Mouse (Mus musculus) midbrain, embryonic 13.5 days (tissue): ENCODE data around the gene Lefty2. TPM values are rescaled to one million over a fixed set of nuclear protein-coding genes. Genes with fewer than 3 reads are reported as not detected.

Experiments used
- ATAC-seq: fragments of 200-750 bp; cut with Nextera tagmentation; 2 replicates; pipeline ENCODE4 v1.8.0; 2017; ENCODE audit warnings: mild to moderate bottlenecking, moderate TSS enrichment, moderate library complexity
- H3K27ac ChIP-seq: fragments of 300-500 bp; sonication (generic); 2 replicates; pipeline ENCODE4 v1.5.1; 2015; ENCODE audit warnings: inconsistent platforms, mild to moderate bottlenecking, moderate library complexity
- H3K27me3 ChIP-seq: fragments of 300-500 bp; sonication (generic); 2 replicates; pipeline ENCODE4 v1.6.1; 2015; ENCODE audit warnings: mild to moderate bottlenecking, inconsistent platforms
- H3K36me3 ChIP-seq: fragments of 300-500 bp; sonication (generic); 2 replicates; pipeline ENCODE4 v1.6.1; 2015; ENCODE audit warnings: mild to moderate bottlenecking, inconsistent platforms
- H3K4me1 ChIP-seq: fragments of 300-500 bp; sonication (generic); replicated peaks from 2 replicates; pipeline ENCODE4 v1.6.1; 2015; ENCODE audit warnings: inconsistent platforms
- H3K4me2 ChIP-seq: fragments of 300-500 bp; sonication (generic); replicated peaks from 2 replicates; pipeline ENCODE4 v1.6.1; 2015; ENCODE audit warnings: moderate library complexity, mild to moderate bottlenecking, inconsistent platforms
- H3K4me3 ChIP-seq: fragments of 300-500 bp; sonication (generic); replicated peaks from 2 replicates; pipeline ENCODE4 v1.5.1; 2015; ENCODE audit warnings: mild to moderate bottlenecking, inconsistent platforms
- H3K9ac ChIP-seq: fragments of 300-500 bp; sonication (generic); replicated peaks from 2 replicates; pipeline ENCODE4 v1.6.1; 2015; ENCODE audit warnings: mild to moderate bottlenecking, inconsistent platforms
- H3K9me3 ChIP-seq: fragments of 300-500 bp; sonication (generic); 2 replicates; pipeline ENCODE4 v1.6.1; 2016; ENCODE audit warnings: mild to moderate bottlenecking, inconsistent platforms
- WGBS: fragments of 180-500 bp; shearing (Covaris S2); methylation state at CpG from one replicate; pipeline ENCODE4 v1.1.7; 2015; 5-methylcytosine and 5-hydroxymethylcytosine counted together
- polyA plus RNA-seq: library from polyadenylated mRNA; unstranded; fragments of >200 nt; fragmentation: Nextera tagmentation; extraction: Ambion mirVana; gene quantifications from 2 replicates; pipeline ENCODE4 v1.2.1, GENCODE M21; 2015

The Lefty2 gene
- polyA plus RNA-seq, 1 experiment from 2014 or later: 0.31 TPM

DNA sequence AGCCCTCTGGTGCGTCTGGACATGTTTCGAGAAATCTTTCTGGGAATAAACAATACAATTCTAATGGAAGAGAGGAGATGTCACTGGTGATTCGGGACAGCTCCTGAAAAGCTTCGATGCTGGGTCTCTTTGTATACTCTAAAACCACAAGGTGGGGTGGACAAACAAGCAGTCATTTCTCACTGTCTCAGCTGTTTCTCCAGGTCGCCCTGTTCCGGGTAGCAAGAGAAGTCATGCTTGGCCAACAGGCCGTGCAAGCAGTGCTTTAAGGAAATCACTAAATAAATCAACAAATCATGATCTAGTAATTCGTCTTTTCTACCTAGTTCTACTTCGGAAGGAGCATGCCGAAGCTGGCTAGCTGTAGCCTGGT lies 10.7 kb downstream of the Lefty2 start:
- ATAC-seq: 0 out of 2 replicates have a peak, but pooled peaks have one; percentile 4
- Histone ChIP-seq H3K27ac (no peak overlapping the region), H3K9ac (peak overlapping the region; percentile 51), H3K4me2 (peak overlapping the region; percentile 91), H3K4me3 (peak overlapping the region; percentile 83), H3K9me3 (no peaks in the 10 kb centered on the region), H3K4me1 (peaks cover 24% of the 10 kb centered on the region), H3K27me3 (no peaks in the 10 kb centered on the region), H3K36me3 (peaks cover 29% of the 10 kb centered on the region)
- 38% methylated on average over 10 of the region's 10 CpGs for WGBS

DNA sequence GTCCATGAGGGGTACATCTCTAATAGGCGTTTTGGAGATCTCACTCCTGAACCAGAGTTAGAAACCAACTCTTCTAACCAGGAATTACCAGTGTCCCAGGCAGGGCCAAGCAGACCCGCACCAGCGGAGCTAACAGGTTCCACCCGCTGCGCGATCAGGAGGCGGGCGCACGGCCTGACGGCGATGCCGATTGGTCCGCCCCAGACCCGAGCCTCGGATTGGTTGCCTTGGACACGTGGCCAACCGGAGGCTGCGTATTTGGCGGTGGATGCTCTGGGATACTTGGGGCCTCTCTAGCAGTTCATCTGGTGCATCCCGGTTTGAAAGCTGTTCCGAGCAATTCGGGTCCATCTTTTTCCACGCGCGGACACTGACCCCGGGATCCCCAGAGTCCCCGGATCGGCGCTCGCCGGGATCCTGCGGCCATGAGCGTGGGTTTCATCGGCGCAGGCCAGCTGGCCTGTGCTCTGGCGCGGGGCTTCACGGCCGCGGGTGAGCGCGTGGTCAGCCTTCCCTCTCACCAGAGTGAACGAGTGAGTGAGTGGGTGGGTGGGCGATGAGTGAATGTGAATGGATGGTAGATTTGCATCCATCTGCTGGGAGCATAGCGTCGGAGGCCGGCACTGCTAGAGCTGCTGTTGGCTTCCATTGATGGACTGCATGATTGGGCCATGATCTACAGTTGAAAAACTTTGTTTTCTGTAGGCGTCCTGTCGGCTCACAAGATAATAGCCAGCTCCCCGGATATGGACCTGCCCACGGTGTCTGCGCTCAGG lies 11.3 kb downstream of the Lefty2 start, which contains the start of gene Pycr2:
Gene Pycr2 (plus strand): TSS at position 255 of the 776 bp plus-strand sequence.
- H3K9ac ChIP-seq: peak within 1 kb of the TSS; percentile 89
- peak within 1 kb of the TSS; percentile 91 for H3K4me2 ChIP-seq
- H3K36me3 ChIP-seq: peaks cover 34% of the 10 kb centered on the region
- H3K4me3 ChIP-seq: peak within 1 kb of the TSS; percentile 83
- H3K4me1 ChIP-seq: peaks cover 24% of the 10 kb centered on the region
- H3K27me3 ChIP-seq: no peaks in the 10 kb centered on the region
- peak; percentile 98 for ATAC-seq
- no peaks in the 10 kb centered on the region for H3K9me3 ChIP-seq
- peak within 1 kb of the TSS; percentile 85 for H3K27ac ChIP-seq
- under 1% methylated on average over 52 of the region's 52 CpGs for WGBS

DNA sequence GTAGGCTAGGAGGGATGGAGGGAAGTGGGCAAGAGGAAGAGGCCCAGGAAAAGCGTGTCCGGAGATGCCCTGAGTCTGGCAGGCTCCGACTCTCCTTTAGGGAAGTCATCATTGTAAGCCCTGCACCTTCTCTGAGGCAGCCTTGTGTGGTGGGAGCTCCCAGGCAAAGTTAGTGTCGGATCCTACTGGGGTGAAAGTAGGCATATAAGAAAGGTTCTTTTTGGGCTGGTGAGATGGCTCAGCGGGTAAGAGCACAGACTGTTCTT lies 11.8 kb downstream of the Lefty2 start:
- H3K4me1 ChIP-seq: peaks cover 24% of the 10 kb centered on the region
- peak overlapping the region; percentile 89 for H3K9ac ChIP-seq
- peak overlapping the region; percentile 91 for H3K4me2 ChIP-seq
- no peak; the same call in 1 of the 2 replicates for ATAC-seq
- H3K36me3 ChIP-seq: peaks cover 34% of the 10 kb centered on the region
- no peaks in the 10 kb centered on the region for H3K9me3 ChIP-seq
- H3K27me3 ChIP-seq: no peaks in the 10 kb centered on the region
- H3K4me3 ChIP-seq: peak overlapping the region; percentile 83
- 2% methylated on average over 5 of the region's 5 CpGs for WGBS
- peak overlapping the region; percentile 85 for H3K27ac ChIP-seq

DNA sequence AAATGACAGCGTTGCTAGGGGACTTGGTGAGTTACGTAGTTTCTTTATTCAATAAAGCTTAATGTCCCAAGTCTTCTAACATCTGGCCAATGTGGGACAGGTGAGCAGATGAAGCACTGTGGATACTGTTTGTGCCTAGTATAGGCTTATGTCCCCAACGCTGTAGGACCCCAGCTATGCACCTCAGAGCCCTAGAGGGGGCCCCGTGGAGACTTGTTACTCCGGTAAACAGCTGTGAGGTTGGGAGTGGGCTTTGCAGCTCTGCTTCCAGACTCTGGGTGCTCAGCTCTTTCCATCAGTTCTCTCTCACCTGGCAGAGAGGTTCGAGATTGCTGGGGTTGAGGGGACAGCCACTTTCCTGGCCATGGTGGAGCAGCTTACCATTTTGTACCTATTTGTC lies 12.4 kb downstream of the Lefty2 start:
- Histone ChIP-seq H3K4me1 (peaks cover 24% of the 10 kb centered on the region), H3K4me2 (peak overlapping the region; percentile 91), H3K4me3 (peak overlapping the region; percentile 83), H3K36me3 (peaks cover 34% of the 10 kb centered on the region), H3K9me3 (no peaks in the 10 kb centered on the region), H3K9ac (peak overlapping the region; percentile 89), H3K27ac (no peak overlapping the region), H3K27me3 (no peaks in the 10 kb centered on the region)
- WGBS: 66% methylated on average over 6 of the region's 6 CpGs
- ATAC-seq: no peak

DNA sequence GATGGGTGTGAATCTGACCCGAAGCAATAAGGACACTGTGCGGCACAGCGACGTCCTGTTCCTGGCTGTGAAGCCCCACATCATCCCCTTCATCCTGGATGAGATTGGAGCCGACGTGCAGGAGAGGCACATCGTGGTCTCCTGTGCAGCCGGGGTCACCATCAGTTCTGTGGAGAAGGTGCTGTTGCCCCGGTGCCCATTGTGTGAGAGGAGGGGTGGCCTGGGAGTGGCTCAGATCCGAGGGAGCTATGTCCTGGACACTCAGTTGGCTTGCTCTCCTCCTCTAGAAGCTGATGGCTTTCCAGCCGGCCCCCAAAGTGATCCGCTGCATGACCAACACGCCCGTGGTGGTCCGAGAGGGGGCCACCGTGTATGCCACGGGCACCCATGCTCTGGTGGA lies 13.0 kb downstream of the Lefty2 start:
- WGBS: 96% methylated on average over 17 of the region's 17 CpGs
- Histone ChIP-seq H3K27me3 (no peaks in the 10 kb centered on the region), H3K27ac (no peak overlapping the region), H3K4me3 (peak overlapping the region; percentile 83; the same call in 1 of the 2 replicates), H3K4me2 (peak overlapping the region; percentile 91), H3K9me3 (no peaks in the 10 kb centered on the region), H3K4me1 (peaks cover 24% of the 10 kb centered on the region), H3K36me3 (peaks cover 34% of the 10 kb centered on the region), H3K9ac (peak overlapping the region; percentile 89)
- no peak for ATAC-seq

DNA sequence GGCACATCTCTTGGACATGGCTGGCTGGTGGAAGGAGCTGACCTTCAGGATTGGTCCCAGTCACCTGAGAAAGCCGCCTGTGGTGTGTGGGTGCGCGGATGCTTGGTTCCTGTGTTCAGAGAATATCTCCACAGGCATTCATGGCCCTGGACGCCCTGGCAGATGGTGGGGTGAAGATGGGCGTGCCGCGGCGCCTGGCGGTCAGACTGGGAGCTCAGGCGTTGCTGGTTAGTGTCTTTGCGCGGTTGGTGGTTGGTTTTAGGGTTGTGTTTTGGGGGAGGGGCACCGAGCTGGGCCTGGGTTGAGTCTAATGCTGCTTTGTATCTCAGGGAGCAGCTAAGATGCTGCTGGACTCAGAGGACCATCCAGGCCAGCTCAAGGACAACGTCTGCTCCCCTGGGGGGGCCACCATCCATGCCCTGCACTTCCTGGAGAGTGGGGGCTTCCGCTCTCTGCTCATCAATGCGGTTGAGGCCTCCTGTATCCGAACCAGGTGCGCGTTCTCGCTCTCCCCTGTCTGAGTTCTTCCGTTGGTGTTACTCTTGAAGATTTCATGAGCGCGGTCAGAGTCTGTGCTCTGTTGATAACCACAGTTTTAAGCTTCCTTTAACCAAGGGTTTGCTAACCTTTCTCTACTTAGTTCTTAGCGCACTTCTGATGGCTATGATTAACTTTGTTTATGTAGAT lies 13.7 kb downstream of the Lefty2 start:
- Histone ChIP-seq H3K27ac (no peak overlapping the region), H3K4me1 (peaks cover 24% of the 10 kb centered on the region), H3K27me3 (no peaks in the 10 kb centered on the region), H3K9ac (no peak overlapping the region), H3K4me2 (peak overlapping the region; percentile 91; the same call in 1 of the 2 replicates), H3K36me3 (peaks cover 34% of the 10 kb centered on the region), H3K9me3 (no peaks in the 10 kb centered on the region), H3K4me3 (no peak overlapping the region)
- no peak for ATAC-seq
- WGBS: 91% methylated on average over 24 of the region's 24 CpGs

DNA sequence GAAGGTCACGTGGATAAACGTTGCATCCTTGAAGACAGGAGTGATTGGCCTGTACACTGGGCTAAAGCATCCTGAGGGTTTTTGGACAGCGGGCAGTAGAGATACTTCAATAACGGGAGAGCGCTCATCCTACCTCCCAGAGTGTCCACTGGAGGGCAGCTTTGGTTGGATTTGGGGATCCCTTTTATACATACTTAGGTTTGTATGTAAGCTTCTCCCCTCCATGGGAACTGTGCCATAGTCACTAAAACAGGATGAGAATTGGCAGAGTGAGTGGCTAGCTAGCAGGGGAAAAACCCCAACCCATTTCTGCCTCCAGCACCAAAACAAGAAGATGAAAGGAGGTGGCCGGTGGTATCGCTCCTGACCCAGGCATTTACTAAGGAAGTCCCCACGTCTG lies 18.2 kb downstream of the Lefty2 start:
- H3K9me3 ChIP-seq: no peaks in the 10 kb centered on the region
- no peak for ATAC-seq
- H3K9ac ChIP-seq: no peak overlapping the region
- WGBS: 52% methylated on average over 8 of the region's 8 CpGs
- H3K4me1 ChIP-seq: peaks cover 5% of the 10 kb centered on the region
- no peaks in the 10 kb centered on the region for H3K27me3 ChIP-seq
- no peak overlapping the region for H3K27ac ChIP-seq
- H3K36me3 ChIP-seq: peaks cover 30% of the 10 kb centered on the region
- no peak overlapping the region for H3K4me3 ChIP-seq
- no peak overlapping the region for H3K4me2 ChIP-seq

DNA sequence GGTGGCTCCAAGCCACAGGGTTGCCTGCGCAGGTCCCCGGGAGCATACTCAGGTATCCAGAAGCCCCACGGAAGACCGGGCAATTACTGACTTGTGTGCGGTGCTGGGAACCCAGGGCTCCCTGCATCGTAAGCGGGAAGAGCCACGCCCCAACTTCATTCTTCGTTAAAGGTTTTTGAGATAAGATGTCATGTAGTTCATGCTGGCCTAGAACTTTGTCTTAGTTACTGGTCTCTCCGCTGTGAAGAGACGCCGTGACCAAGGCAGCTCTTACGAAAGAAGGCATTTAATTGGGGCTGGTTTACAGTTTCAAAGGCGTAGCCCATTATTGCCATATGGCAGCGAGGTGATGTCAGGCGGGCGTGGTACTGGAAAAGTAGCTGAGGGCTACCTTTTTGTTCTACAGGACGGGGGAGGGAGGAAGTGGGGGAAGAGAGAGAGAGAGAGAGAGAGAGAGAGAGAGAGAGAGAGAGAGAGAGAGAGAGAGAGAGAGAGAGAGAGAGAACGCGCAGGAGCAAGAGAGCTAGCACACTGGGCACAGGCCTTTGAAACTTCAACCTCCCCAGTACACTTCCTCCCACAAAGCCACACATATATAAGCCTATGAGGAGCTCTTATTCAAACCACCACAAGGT lies 18.9 kb downstream of the Lefty2 start:
- no peak overlapping the region for H3K4me2 ChIP-seq
- H3K4me3 ChIP-seq: no peak overlapping the region
- H3K27ac ChIP-seq: no peak overlapping the region
- 72% methylated on average over 20 of the region's 20 CpGs for WGBS
- H3K9ac ChIP-seq: no peak overlapping the region
- H3K9me3 ChIP-seq: no peaks in the 10 kb centered on the region
- no peaks in the 10 kb centered on the region for H3K4me1 ChIP-seq
- no peaks in the 10 kb centered on the region for H3K27me3 ChIP-seq
- peaks cover 24% of the 10 kb centered on the region for H3K36me3 ChIP-seq
- ATAC-seq: no peak

DNA sequence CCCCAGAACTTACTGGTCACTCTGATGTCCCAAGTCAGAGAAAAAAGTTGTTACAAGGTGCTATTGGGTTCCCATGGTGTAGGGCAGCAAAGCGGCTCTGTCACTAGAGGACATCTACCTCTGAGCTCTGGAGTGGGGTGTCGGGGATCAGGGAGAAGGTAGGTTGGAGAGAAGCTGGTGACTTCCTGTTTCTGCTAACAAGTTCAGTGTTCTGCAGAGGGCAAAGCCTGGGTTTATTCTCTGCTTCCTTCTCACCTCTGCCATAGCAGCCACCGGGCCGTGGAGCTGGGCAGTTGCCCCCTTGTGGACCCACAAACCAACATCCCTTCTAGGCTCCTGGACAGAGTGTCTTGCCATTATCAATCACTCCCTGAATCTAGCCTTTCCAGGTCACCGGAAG lies 19.9 kb downstream of the Lefty2 start:
- Histone ChIP-seq H3K9ac (no peak overlapping the region), H3K36me3 (peaks cover 13% of the 10 kb centered on the region), H3K4me2 (no peak overlapping the region), H3K4me3 (no peak overlapping the region), H3K4me1 (no peaks in the 10 kb centered on the region), H3K27ac (no peak overlapping the region), H3K9me3 (no peaks in the 10 kb centered on the region), H3K27me3 (no peaks in the 10 kb centered on the region)
- ATAC-seq: no peak
- WGBS: 83% methylated on average over 5 of the region's 5 CpGs

DNA sequence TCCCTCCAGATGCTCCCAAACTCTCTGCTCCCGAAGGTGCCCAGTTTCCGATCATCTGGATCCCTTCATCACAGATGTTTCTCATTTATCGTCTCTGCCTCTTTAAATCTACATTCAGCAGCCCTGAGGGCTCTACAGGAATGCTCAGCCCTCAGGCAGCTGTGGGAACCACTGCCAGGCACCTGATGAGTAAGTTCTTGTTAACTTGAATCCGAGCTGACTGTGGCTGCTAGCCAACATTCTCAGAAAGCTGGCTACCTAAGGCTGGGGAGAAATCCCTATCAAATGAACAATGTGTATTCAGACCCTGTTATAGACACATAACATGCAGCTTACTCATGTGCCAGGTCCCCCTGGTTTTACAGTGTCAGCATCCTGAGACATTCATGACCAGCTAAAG lies 20.9 kb downstream of the Lefty2 start:
- 79% methylated on average over 4 of the region's 4 CpGs for WGBS
- no peak for ATAC-seq
- Histone ChIP-seq H3K4me1 (no peaks in the 10 kb centered on the region), H3K9me3 (no peaks in the 10 kb centered on the region), H3K9ac (no peak overlapping the region), H3K27me3 (no peaks in the 10 kb centered on the region), H3K36me3 (peaks cover 3% of the 10 kb centered on the region), H3K4me2 (no peak overlapping the region), H3K4me3 (no peak overlapping the region), H3K27ac (no peak overlapping the region)

DNA sequence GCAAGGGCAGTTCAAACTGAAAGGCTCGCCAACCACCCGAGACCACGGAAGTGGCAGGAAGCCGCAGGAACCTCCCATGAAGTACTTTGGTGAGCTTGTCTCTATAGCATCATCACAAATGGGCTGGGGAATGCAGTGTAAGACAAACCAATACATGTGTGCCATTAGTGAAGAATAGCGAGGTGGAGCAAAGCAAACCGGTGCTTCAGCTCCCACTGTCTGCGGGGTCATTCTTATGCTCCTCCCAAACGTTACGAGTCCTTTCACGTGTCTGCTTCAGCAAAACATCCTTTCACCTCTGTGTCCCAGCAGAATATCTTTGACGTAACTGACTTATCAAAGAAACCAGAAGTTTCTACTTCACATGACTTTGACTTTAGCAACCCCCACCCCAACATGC lies 23.5 kb downstream of the Lefty2 start:
- Histone ChIP-seq H3K9me3 (no peaks in the 10 kb centered on the region), H3K4me1 (no peaks in the 10 kb centered on the region), H3K27ac (no peak overlapping the region), H3K9ac (no peak overlapping the region), H3K27me3 (no peaks in the 10 kb centered on the region), H3K36me3 (no peaks in the 10 kb centered on the region), H3K4me2 (no peak overlapping the region), H3K4me3 (no peak overlapping the region)
- 90% methylated on average over 11 of the region's 11 CpGs for WGBS
- no peak for ATAC-seq

DNA sequence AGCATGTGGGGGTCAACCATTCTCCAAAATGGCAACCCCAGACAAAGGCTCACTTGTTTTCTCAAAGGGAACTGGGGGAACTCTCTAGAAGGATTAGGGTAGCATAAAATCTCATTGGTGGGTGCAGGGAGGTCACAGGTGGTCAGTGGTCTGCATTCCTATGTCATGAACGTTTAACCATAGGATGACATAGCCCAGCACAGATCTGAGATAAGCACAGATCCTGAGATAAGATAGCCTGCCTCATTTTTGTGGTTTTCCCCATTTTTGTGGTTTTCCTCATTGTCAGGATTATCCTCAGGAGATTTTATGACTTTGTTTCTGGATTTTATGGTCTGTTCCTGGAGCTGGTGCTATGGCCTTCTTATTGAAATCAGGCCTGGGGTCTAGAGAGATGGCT lies 24.1 kb downstream of the Lefty2 start:
- Histone ChIP-seq H3K9ac (no peak overlapping the region), H3K27ac (no peak overlapping the region), H3K4me1 (no peaks in the 10 kb centered on the region), H3K27me3 (no peaks in the 10 kb centered on the region), H3K36me3 (no peaks in the 10 kb centered on the region), H3K4me3 (no peak overlapping the region), H3K4me2 (no peak overlapping the region), H3K9me3 (no peaks in the 10 kb centered on the region)
- ATAC-seq: no peak
- WGBS: 70% methylated on average over 1 of the region's 1 CpGs
